In the genomic region with DNA sequence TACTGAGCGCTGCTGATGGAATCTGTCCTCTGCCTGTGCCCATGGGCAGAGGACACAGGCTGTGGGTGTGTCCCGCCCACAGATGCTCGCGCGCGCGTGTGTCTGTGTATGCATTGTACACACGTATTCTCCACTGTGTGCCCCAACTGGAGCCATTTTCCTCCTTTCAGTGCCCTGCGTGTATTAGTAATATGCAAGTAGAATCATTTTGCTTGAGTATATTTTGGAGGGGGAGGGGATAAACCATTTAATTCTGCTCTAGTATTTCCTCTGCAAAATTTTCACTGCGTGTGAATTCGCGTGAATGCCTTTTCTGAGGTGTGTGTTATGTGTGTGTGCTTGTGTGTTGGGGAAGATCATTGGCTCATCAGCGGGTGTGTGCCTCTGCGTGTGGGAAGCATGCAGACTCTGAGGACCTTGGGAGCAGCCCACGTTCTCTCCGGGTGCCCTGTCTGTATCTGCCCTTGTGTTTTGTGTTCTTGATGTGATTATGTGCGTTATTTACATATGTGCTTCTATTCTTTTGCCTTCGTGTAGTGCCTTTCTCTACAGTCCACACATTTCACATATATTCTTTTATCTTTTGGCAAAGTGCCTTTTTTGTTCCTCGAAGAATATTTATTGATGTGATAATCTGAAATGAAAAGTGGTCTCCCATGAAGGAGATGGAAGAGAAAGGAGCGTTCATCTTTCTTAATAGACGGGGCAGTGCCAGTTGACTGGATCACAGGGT, we compare ENCODE assay signal across 8 mouse cellular contexts.
DNase-seq lines count a peak whose midpoint lies in the region; ATAC-seq and TF ChIP-seq lines count a peak whose summit lies in the region.

No protein-coding gene starts in this region.

- H3K4me1 ChIP-seq in bone marrow macrophage, adult 2 months (ENCODE audit: control insufficient read depth, insufficient read depth, low read length) = peaks cover 3% of the 10 kb centered on the region; the same call in 1 of the 2 replicates
- peaks cover 81% of the 10 kb centered on the region for H3K4me1 ChIP-seq in forebrain, embryonic 10.5 days
- H3K4me1 ChIP-seq in intestine, embryonic 16.5 days (ENCODE audit: control insufficient read depth, insufficient read depth, low read length) = peaks cover 6% of the 10 kb centered on the region
- peaks cover 8% of the 10 kb centered on the region for H3K4me1 ChIP-seq in limb, embryonic 12.5 days (replicated peaks)

- no peak for TF ChIP-seq POLR2A in bone marrow macrophage, adult 2 months (IDR thresholded peaks at IDR 0.05; ENCODE audit: borderline replicate concordance, low read depth, low read length)

- H3K9me3 ChIP-seq in forebrain, embryonic 10.5 days = no peaks in the 10 kb centered on the region
- no peaks in the 10 kb centered on the region for H3K9me3 ChIP-seq in intestine, embryonic 16.5 days (ENCODE audit: control insufficient read depth, low read length)
- H3K9me3 ChIP-seq in limb, embryonic 12.5 days = no peaks in the 10 kb centered on the region

- intact Hi-C loops in gastrocnemius, adult 2 months (cut with DNase I) = loop anchor here (10.0 kb wide), 1 partner anchor 633 kb away; no protein-coding TSS in a partner anchor
- intact Hi-C loops in gastrocnemius, postnatal 14 days (cut with DNase I; ENCODE audit: low total_unique reads) = loop anchor here (10.0 kb wide), 1 partner anchor 633 kb away; no protein-coding TSS in a partner anchor

- no peak for TF ChIP-seq CTCF in gastrocnemius, adult 2 months (IDR thresholded peaks at IDR 0.05)
- no peak for TF ChIP-seq CTCF in bone marrow macrophage, adult 2 months (IDR thresholded peaks at IDR 0.05; ENCODE audit: low read depth, low read length)

- H3K9ac ChIP-seq in intestine, embryonic 16.5 days (ENCODE audit: low read depth, low read length) = no peak overlapping the region
- no peak overlapping the region for H3K9ac ChIP-seq in limb, embryonic 12.5 days (replicated peaks)

- no peak for DNase-seq in gastrocnemius, adult 2 months
- no peak for DNase-seq in gastrocnemius, postnatal 14 days
- DNase-seq in forebrain, embryonic 10.5 days (ENCODE audit: extremely low spot score, low spot score) = peak; percentile 33
- peak; percentile 73 to 83 for DNase-seq in right cerebral cortex, postnatal 10 days (ENCODE audit: low spot score in 2 of 2)
- DNase-seq in urinary bladder, postnatal 4 days (ENCODE audit: low spot score in 2 of 2) = no peak

- H3K27me3 ChIP-seq in forebrain, embryonic 10.5 days (ENCODE audit: poor library complexity, severe bottlenecking) = peaks cover 67% of the 10 kb centered on the region
- peaks cover 30% of the 10 kb centered on the region for H3K27me3 ChIP-seq in intestine, embryonic 16.5 days (replicated peaks; ENCODE audit: control insufficient read depth, insufficient read depth, low read length)
- peaks cover 42% of the 10 kb centered on the region for H3K27me3 ChIP-seq in limb, embryonic 12.5 days

- H3K4me3 ChIP-seq in gastrocnemius, adult 2 months = peak overlapping the region; percentile 67
- H3K4me3 ChIP-seq in bone marrow macrophage, adult 2 months (ENCODE audit: insufficient read depth, low read length) = peak overlapping the region; percentile 58
- peak overlapping the region; percentile 56 for H3K4me3 ChIP-seq in forebrain, embryonic 10.5 days
- H3K4me3 ChIP-seq in intestine, embryonic 16.5 days (ENCODE audit: low read length) = peak overlapping the region; percentile 55
- peak overlapping the region; percentile 8; the same call in 1 of the 2 replicates for H3K4me3 ChIP-seq in limb, embryonic 12.5 days (replicated peaks)

- peak overlapping the region; percentile 94 for H3K4me2 ChIP-seq in intestine, embryonic 16.5 days (ENCODE audit: low read depth, low read length)
- peak overlapping the region; percentile 79 for H3K4me2 ChIP-seq in limb, embryonic 12.5 days

- ATAC-seq in intestine, embryonic 16.5 days = no peak
- no peak for ATAC-seq in limb, embryonic 12.5 days (ENCODE audit: insufficient number of reproducible peaks, insufficient read depth, low FRiP score, low TSS enrichment, low read depth)

- no peak overlapping the region for H3K27ac ChIP-seq in gastrocnemius, adult 2 months
- H3K27ac ChIP-seq in bone marrow macrophage, adult 2 months (ENCODE audit: insufficient read depth, low read depth, low read length) = no peak overlapping the region
- peak overlapping the region; percentile 94 for H3K27ac ChIP-seq in forebrain, embryonic 10.5 days
- H3K27ac ChIP-seq in intestine, embryonic 16.5 days (ENCODE audit: low read length) = no peak overlapping the region
- no peak overlapping the region for H3K27ac ChIP-seq in limb, embryonic 12.5 days

- 2% methylated on average over 21 of the region's 21 CpGs for WGBS in forebrain, embryonic 10.5 days
- WGBS in intestine, embryonic 16.5 days = 1% methylated on average over 21 of the region's 21 CpGs
- WGBS in limb, embryonic 12.5 days = 1% methylated on average over 21 of the region's 21 CpGs

- no peaks in the 10 kb centered on the region for H3K36me3 ChIP-seq in forebrain, embryonic 10.5 days (replicated peaks)
- no peaks in the 10 kb centered on the region for H3K36me3 ChIP-seq in intestine, embryonic 16.5 days (ENCODE audit: control insufficient read depth, insufficient read depth, low read length)
- H3K36me3 ChIP-seq in limb, embryonic 12.5 days = no peaks in the 10 kb centered on the region

Comparison
In these comparisons a context has a peak if more than half of its experiments do, and no peak if none do; other contexts are left out.
1. DNase-seq: peak in forebrain, embryonic 10.5 days (single experiment) and right cerebral cortex, postnatal 10 days (2 of 2); none in gastrocnemius, adult 2 months (single experiment), gastrocnemius, postnatal 14 days (single experiment) and urinary bladder, postnatal 4 days (0 of 2).
2. H3K4me3 ChIP-seq: peak in every context shown above with its lines; median percentile 67 in gastrocnemius, adult 2 months; 58 in bone marrow macrophage, adult 2 months; 56 in forebrain, embryonic 10.5 days; 55 in intestine, embryonic 16.5 days; 8 in limb, embryonic 12.5 days.